Mouse (Mus musculus): ENCODE results near the gene Pald1.

Gene Pald1

GRCm38 (mm10) chr10:61402480-61402879 is 19.1 kb upstream of the Pald1 start:
- DNase-seq (ENCODE audit: low spot score), result no peak

GRCm38 (mm10) chr10:61400407-61400806 is 17.1 kb upstream of the Pald1 start:
- no peak for DNase-seq (ENCODE audit: low spot score)

GRCm38 (mm10) chr10:61399156-61399734 is 15.9 kb upstream of the Pald1 start:
- DNase-seq (ENCODE audit: low spot score), result peak; percentile 38

DNA sequence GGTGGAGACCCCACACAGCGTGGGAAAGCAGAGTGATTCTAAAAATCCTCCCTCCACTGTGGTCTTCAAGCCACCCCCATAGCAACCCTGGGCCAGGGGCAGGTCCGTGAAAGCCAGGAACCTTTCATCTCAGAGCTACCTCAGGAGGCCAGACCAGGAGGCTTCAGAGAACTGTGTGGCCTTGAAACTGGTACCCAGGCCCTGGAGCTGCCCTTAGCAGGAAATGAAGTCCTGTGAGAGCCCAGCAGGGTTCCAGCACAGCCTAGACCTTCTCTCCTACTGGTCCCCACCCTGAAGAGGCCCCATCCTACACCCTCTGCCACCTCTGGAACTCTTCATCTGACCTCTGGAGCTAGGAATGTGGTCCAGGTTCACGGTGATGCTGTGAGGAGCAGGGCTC is 14.8 kb upstream of the Pald1 start:
- DNase-seq (ENCODE audit: low spot score), result no peak

DNA sequence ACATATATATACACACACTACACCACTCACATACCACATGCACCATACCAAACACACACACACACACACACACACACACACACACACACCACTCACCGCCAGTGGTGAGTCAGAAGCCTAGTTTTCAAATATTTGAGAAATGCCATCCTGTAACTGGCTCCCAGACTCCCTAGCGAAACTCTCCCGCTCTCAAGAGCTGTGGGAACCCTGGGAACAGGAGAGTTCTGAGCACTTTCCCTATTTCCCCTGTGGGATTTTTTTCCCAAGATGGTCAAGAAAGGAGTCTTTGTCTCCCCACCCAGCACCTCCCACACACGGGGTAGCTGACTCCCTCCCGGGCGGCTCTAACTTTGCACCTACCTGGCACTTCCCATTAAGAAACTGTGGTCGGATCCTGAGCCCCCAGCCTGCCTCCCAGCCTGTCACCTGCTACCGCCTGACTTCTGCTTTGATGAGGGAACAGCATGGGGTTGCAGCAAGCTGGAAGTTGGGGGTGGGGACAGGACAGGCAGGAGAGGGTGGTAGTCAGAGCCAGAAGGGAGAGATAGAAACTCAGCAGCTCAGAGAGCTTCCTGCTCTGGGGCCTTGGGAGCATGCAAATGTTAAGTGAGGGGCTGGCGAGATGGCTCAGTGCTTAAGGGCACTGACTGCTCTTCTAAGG is 11.3 kb upstream of the Pald1 start:
- no peak for DNase-seq (ENCODE audit: low spot score)

DNA sequence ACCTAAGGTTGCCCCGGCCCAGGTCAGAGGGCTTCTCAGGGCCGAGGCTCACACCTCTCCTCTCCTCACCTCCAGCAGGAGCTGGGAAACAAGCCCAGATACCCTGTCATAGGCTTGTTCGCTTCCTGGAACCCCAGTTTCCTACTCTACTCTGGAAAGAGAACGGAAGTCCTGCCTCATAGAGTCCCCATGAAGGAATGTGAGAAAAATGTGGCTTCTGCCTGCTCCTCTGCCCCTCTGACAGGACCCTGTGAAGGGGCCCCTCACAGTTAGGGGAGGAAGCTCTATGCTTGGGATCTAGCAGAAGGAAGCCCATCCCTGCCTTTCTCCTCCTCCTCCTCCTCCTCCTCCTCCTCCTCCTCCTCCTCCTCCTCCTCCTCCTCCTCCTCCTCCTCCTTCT is 9.3 kb upstream of the Pald1 start:
- DNase-seq (ENCODE audit: low spot score), result no peak

DNA sequence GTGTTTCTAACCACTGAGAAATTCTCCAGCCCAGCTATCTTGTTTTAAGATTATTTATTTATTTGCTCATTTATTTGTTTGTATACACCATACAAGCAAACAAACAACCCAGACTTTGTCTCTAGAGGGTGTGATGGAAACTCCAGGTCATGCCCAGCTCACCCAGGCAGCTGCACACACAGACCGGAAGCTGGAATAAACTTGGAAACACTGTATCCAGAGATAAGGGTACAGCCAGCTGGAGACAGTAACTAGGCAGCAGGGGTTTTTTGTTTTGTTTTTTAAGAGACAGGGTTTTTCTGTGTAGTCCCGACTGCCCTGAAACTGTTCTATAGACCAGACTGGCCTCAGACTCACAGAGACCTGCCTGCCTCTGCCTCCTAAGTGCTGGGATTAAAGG is 6.8 kb upstream of the Pald1 start:
- DNase-seq (ENCODE audit: low spot score), result no peak

- no peak for DNase-seq (ENCODE audit: low spot score)
These were observed 5.7 kb upstream of the Pald1 start for GRCm38 (mm10) chr10:61389020-61389419.

GRCm38 (mm10) chr10:61386284-61386683 is 3.0 kb upstream of the Pald1 start:
- DNase-seq (ENCODE audit: low spot score), result no peak

DNA sequence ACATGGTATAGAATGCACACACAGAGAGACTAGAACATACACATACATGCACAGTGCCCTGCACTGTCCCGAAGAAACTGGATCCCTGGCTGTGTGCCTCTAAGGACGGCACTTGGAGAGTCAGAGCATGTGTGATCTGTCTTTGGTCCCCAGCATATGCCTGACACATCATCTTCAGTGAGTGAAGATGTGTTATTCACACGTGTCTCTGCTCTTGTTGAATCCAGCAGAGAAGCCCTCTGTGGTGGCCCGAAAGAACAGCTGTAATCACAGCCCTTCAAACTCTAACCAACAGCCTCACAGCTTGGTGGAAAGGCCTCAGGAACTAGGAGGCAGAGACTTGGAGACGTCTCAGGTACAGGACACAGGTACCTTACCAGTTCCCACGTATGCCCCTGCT is 1.8 kb upstream of the Pald1 start:
- no peak for DNase-seq (ENCODE audit: low spot score)

- DNase-seq (ENCODE audit: low spot score), result no peak
These were observed 351 bp upstream of the Pald1 start for GRCm38 (mm10) chr10:61383715-61384047.

GRCm38 (mm10) chr10:61382281-61382731 is 1.0 kb downstream of the Pald1 start:
- no peak for DNase-seq (ENCODE audit: low spot score)

DNA sequence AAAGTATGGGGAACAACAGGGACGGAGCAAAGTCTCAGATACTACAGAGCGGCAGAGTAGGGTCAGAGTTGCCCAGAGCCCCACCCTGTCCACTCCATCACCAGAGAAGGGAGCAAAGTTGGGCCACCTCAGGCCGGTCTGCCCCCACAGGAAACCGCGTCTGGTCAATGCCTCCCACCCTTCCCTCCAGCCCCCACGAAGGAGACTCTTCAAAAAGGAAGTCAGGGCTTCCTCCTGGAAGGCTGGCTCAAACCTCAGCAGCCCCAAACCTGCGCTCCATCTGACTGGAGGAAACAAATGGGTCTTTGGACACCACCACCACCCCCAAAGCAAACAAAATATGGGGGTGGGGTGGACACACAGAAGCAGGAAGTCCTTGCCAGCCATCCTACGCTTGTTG is 1.5 kb downstream of the Pald1 start:
- DNase-seq (ENCODE audit: low spot score), result no peak

- DNase-seq (ENCODE audit: low spot score), result no peak
These were observed 3.1 kb downstream of the Pald1 start for GRCm38 (mm10) chr10:61380186-61380585.

DNA sequence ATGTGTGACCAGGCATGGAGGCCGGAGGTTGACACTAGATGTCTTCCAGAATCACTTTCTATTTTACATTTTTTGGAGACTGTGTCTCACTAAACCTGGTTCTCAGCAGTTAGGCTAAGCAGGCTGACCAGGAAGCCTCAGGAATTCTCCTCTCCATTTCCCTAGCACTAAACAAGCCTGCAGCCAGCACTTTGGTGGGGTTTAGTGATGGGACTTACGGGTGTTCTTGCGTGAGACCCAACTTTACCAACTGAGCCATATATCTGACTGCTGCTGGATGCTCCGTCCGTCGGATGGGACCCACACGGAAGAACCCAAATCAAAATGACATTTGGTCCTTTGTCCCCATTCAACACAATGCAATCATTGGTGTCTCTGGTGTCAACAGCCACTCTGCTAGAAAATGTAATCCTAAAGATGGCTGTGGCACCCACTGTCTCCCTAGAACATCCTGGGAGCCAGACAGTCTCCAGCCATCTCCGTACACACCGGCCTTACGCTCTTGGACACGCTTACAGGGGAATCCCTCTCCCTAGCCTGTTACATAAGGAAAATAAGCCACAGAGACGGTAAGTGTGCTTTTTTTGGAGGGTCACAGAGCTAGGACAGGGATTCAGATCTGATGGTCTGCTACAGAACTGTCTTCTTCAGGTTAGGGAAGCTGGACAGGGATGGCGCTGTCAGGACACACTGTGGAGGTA is 3.8 kb downstream of the Pald1 start:
- no peak for DNase-seq (ENCODE audit: low spot score)

GRCm38 (mm10) chr10:61378698-61379097 is 4.6 kb downstream of the Pald1 start:
- DNase-seq (ENCODE audit: low spot score), result no peak

DNA sequence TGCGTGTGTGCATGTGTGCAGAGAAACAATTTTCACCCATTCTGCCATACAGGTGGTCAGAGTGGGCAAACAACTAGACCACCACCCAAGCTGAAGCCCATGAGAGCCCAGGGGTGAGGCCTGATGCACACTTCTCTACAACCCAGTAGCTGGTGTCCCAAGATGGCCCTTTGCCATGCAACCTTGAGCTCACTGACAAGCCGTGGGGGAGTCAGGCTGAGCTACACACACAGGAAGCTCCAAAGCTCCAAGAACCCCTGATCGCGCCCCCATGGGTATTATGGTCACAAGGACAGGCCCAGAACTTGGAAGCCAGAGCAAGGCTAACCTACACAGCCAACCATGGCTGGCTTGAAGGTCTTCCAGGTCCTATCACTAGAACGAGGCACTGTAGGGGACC is 5.3 kb downstream of the Pald1 start:
- DNase-seq (ENCODE audit: low spot score), result no peak

DNA sequence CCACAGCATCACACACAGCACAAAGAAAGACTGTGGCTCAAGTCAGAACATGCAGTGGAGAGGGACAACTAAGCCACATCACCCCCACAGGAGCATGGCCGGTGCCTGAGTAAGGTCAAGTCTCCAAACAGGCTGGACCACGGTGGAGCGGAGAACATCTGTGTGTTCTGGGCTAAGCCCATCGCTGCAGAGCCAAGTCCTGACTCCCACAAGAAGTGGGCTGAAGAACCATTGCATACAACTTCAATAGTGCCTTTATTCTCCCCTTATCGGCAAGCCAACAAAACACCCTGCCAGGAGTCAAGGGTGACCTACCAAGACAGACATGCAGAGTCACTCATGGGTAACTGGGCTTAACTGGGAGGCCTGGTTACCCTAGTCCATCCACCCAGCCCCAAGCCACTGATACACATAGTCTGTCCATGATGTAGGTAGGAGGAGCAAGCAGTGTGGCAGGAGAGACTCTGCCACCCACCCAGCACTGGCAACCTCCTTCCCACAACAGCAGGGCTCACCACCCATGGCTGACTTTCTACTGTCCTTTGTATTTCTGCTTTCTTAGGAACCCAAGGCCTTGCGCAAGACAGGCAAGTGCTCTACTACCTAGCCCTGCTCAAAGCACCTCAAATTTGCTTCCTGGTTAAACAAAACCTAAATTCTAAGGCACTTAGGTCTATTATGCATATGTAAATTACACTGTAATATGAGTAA is 8.4 kb downstream of the Pald1 start:
- DNase-seq (ENCODE audit: low spot score), result no peak

DNA sequence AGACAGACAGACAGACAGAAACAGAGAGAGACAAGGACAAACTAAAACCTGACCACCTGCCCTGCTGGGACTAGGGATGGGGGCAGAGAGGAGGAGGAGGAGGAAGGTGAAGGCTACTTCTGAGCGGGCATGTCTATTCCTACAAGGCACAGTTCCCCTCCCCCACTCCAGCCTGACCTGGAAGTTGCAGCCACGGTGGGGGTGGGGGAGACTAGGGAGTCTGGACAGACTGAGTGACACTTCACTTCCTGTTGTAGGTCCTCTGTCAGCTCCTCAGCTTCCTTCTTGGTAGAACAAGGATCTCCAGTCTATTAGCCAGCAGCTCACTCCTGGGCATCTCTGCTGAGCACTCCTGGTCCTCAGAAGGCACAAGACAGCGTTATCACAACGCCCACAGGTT is 9.3 kb downstream of the Pald1 start:
- DNase-seq (ENCODE audit: low spot score), result no peak

GRCm38 (mm10) chr10:61372585-61372923 is 10.8 kb downstream of the Pald1 start:
- DNase-seq (ENCODE audit: low spot score), result no peak

- DNase-seq (ENCODE audit: low spot score), result no peak
These were observed 11.3 kb downstream of the Pald1 start for GRCm38 (mm10) chr10:61371884-61372584.

GRCm38 (mm10) chr10:61370273-61370979 is 12.9 kb downstream of the Pald1 start:
- no peak for DNase-seq (ENCODE audit: low spot score)

Measured in T-cell, adult 2 months (primary cell).